Mouse (Mus musculus): ENCODE data around the gene Cox5a. TPM values are rescaled to one million over a fixed set of nuclear protein-coding genes. Genes with fewer than 3 reads are reported as not detected.

The Cox5a gene
- polyA plus RNA-seq, 1 experiment from 2014 or later = 702 TPM

Other genes with a start within 250 kb of the Cox5a start
- gene Ppcdc, start 81.2 kb upstream of the Cox5a start, polyA plus RNA-seq (2014; fragmentation: Nextera tagmentation; extraction: Ambion mirVana) = 16.5 and 19.8 TPM in 2 replicates
- gene Scamp5, start 53.2 kb upstream of the Cox5a start, polyA plus RNA-seq (2014; fragmentation: Nextera tagmentation; extraction: Ambion mirVana) = 17.7 and 18.3 TPM in 2 replicates
- 7.7 and 10.5 TPM in 2 replicates for gene Rpp25, start 17.2 kb upstream of the Cox5a start, polyA plus RNA-seq (2014; fragmentation: Nextera tagmentation; extraction: Ambion mirVana)
- gene Fam219b, start 16.3 kb downstream of the Cox5a start, polyA plus RNA-seq (2014; fragmentation: Nextera tagmentation; extraction: Ambion mirVana) = 14.9 and 17.7 TPM in 2 replicates
- gene Mpi, start 31.5 kb downstream of the Cox5a start, polyA plus RNA-seq (2014; fragmentation: Nextera tagmentation; extraction: Ambion mirVana) = 50.0 and 52.7 TPM in 2 replicates
- 57.6 and 57.8 TPM in 2 replicates for gene Scamp2, start 39.7 kb downstream of the Cox5a start, polyA plus RNA-seq (2014; fragmentation: Nextera tagmentation; extraction: Ambion mirVana)
- 5.2 and 8.6 TPM in 2 replicates for gene Ulk3, start 68.2 kb downstream of the Cox5a start, polyA plus RNA-seq (2014; fragmentation: Nextera tagmentation; extraction: Ambion mirVana)
- gene Cplx3, start 85.0 kb downstream of the Cox5a start, polyA plus RNA-seq (2014; fragmentation: Nextera tagmentation; extraction: Ambion mirVana) = 0.09 and 0.11 TPM in 2 replicates
- gene Lman1l, start 99.5 kb downstream of the Cox5a start, polyA plus RNA-seq (2014; fragmentation: Nextera tagmentation; extraction: Ambion mirVana) = not detected in 2 replicates
- 29.4 and 30.7 TPM in 2 replicates for gene Csk, start 132.4 kb downstream of the Cox5a start, polyA plus RNA-seq (2014; fragmentation: Nextera tagmentation; extraction: Ambion mirVana)
- gene Cyp1a2, start 162.4 kb downstream of the Cox5a start, polyA plus RNA-seq (2014; fragmentation: Nextera tagmentation; extraction: Ambion mirVana) = not detected in 2 replicates
- gene Cyp1a1, start 166.7 kb downstream of the Cox5a start, polyA plus RNA-seq (2014; fragmentation: Nextera tagmentation; extraction: Ambion mirVana) = not detected in 2 replicates
- gene Edc3, start 187.3 kb downstream of the Cox5a start, polyA plus RNA-seq (2014; fragmentation: Nextera tagmentation; extraction: Ambion mirVana) = 23.7 and 28.4 TPM in 2 replicates
- gene Clk3, start 244.6 kb downstream of the Cox5a start, polyA plus RNA-seq (2014; fragmentation: Nextera tagmentation; extraction: Ambion mirVana) = 83.8 and 91.4 TPM in 2 replicates